Mouse (Mus musculus) layer of hippocampus, postnatal 25 days (tissue): ENCODE measurements around the gene Myo1d. TPM values are rescaled to one million over a fixed set of nuclear protein-coding genes. Genes with fewer than 3 reads are reported as not detected.
A peak's percentile ranks its signal among the peaks of the same experiment; 100 is the strongest.

Experiments used
- DNase-seq, 2 experiments: peaks; one replicate each; pipeline ENCODE4 v3.0.0; 2022; ENCODE audit warnings: mixed read lengths in 2 of 2, low spot score in 1 of 2; ENCODE audit errors: extremely low spot score in 1 of 2
- total RNA-seq, 2 experiments: library from RNA; stranded (reverse); gene quantifications; 2 replicates each; pipeline ENCODE4 v1.2.3; 2021

Gene Myo1d
- total RNA-seq, 2 experiments from 2014 or later: 6.6 to 6.8 TPM

DNA sequence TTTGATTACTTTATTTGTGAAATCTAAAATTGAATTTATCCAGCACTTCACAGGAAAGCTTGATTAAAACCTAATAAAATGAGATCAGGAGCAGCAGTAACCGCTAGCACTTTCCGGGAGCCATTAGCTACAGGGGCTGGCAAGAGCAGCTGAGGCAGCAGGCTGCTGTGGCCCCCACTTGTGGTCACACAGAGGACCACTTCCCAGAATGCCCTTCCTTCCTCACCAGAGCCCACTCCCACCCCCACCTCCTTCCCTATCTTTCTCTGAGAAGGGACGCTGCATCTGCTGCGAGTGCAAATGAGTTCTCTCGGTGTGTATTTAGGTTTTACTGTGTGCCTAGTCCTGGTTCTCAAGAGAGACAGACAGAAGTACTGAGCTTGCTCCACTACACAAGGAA is 219.1 kb downstream of the Myo1d start:
- no peak for DNase-seq

DNA sequence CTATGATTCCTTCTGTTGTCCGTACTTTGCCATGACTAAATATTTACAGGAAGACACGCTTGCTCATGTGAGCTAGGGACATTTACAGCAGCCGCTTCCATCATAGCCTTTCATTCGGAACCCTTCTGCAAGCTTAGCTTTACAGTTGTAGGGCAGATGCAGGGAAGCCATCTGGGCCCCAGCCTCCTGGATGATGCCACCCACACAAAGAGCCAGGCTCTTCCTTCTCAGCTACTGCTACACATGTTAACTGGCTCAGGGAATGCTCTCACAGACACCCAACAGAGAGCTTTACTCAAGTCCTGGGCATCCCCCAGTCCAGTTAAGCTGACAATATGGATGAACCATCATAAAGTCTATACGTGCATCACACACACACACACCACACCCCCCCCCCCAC is 224.4 kb downstream of the Myo1d start:
- DNase-seq: no peak

DNA sequence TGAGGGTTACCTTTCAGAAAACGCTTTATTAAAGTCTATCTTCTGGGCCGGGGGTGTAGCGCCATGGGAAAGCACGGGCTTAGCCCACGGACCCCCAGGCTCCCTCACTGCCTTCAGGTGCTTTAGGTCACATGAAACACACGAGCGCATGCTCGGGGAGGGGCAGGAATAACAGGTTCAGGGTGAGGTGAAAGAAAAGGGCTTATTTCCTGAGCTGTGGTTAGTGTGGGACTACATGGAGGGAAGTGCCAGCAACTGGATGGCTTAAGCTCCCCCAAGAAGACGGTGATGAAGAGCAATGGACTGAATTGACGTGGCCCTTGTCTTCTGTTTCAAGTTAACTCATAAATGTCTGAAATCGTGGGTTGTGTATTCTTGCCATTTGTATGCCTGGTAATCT is 226.8 kb downstream of the Myo1d start:
- no peak for DNase-seq

- DNase-seq: peak in 1 of 2 experiments; percentile 29
These were observed 228.2 kb downstream of the Myo1d start for GRCm38 (mm10) chr11:80551634-80552033.

- no peak for DNase-seq
These were observed 229.6 kb downstream of the Myo1d start for GRCm38 (mm10) chr11:80550264-80550663.

GRCm38 (mm10) chr11:80549854-80550253 is 230.0 kb downstream of the Myo1d start:
- no peak for DNase-seq

DNA sequence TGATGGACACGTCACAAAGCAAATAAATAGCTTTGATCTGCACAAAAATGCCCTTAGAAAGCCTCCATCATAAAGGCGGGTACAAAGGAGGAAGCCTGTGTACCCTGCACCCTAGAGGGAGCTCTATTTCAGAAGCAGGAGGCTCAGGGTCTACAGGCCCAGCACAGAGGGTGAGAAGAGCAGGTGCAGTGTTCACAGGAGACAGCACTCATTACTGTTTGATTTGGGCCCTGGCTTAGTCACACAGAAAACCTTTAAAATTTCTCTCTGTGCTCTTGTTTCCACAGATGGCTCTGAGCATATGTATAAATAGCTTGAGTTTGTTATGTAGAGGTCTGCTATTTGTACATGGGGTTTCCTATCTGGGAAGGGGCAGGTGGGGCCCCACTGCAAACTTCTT is 233.6 kb downstream of the Myo1d start:
- DNase-seq: no peak

- DNase-seq: no peak
These were observed 240.8 kb downstream of the Myo1d start for GRCm38 (mm10) chr11:80539056-80539455.

DNA sequence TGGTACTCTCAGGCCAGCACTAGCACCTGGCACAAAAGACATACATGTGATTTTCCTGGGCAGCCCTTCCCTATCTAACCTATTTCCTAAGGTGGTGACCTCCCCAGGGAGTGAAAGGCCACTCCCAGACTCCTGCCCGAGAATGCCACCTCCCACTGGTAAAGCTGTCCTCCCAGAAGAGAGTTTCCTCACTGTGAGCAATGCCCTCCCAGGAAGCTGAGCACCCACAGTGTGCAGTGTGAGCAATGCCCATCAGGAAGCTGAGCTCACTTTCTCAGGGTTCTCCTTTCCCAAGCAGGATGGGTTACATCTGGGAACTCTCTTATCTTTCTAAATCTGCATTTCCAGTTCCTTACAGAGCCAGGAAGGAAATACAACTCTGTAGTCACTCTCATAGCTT is 246.9 kb downstream of the Myo1d start:
- DNase-seq: no peak

DNA sequence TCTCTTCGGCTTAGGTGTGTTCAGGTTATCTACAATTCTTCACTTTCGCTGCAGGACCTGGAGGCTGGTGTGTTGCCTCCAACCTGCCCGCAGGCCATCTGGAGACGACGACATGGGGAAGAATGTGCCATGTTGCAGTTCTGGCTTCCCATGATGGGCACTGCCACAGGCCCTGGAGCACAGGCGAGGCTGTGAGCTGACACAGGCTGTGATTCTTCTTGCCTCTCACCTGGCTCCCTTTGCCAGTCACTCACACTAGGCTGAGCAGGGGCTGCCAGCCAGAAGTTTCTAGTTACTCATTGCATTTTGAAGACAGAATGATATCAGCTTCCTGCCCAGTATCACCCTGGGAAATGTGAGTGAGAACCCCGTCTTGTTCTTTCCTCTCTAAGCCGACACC is 250.7 kb downstream of the Myo1d start:
- DNase-seq: no peak

DNA sequence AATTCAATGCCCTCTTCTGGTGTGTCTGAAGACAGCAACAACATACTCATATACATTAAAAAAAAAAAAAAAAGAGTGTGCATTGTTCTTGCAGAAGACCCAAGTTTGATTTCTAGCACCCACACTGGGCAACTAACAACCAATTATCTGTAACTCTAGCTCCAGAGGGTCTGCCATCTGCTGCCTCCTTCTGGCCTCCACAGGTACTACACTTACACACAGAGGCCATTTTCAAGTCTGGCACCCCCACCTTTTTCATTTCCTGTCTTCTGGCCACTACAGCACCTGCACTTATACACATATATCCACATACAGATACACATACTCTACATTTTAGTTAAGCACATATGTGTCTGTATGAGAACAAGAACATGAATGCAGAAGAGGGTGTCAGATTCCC is 252.1 kb downstream of the Myo1d start:
- DNase-seq: no peak

- no peak for DNase-seq
These were observed 255.6 kb downstream of the Myo1d start for GRCm38 (mm10) chr11:80524213-80524612.

- no peak for DNase-seq
These were observed 256.4 kb downstream of the Myo1d start for GRCm38 (mm10) chr11:80523410-80523809.

DNA sequence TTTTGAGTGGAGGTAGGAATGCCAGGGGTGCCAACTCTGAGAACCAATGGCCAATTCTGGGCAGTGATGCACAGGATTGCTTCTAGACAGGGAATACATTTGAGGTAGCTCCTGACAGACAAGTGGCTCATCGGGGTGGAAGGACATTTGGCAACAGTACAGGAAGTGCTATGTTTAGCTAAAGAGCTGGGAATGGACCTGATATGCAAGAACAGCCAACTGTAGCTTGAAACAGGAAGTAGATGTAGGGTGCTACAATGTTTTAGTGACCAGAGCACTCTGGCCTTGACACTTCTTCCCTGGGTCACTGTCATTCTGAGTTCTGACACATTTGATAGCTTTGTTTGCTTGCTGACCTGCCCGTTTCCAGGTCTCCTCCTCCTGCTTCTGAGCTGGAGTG is 257.0 kb downstream of the Myo1d start:
- DNase-seq: no peak

DNA sequence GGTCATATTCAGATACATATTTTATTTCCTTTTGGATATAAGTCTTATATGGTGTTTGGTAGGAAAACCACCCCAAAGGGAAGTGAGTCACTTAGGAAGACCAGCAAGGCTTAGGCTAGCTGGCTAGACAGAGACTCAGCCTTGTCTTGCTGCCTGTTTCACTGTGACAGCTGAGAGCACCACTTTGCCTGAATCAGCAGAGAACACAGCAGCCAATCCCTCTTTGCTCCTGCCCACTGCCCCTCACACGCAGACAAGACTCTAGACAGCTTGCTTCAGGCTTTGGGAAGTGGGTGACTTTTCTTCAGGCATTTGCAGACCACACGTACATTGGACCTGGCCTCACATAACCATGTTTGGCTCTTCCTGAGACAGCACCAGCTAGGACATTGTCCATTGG is 258.7 kb downstream of the Myo1d start:
- DNase-seq: no peak

DNA sequence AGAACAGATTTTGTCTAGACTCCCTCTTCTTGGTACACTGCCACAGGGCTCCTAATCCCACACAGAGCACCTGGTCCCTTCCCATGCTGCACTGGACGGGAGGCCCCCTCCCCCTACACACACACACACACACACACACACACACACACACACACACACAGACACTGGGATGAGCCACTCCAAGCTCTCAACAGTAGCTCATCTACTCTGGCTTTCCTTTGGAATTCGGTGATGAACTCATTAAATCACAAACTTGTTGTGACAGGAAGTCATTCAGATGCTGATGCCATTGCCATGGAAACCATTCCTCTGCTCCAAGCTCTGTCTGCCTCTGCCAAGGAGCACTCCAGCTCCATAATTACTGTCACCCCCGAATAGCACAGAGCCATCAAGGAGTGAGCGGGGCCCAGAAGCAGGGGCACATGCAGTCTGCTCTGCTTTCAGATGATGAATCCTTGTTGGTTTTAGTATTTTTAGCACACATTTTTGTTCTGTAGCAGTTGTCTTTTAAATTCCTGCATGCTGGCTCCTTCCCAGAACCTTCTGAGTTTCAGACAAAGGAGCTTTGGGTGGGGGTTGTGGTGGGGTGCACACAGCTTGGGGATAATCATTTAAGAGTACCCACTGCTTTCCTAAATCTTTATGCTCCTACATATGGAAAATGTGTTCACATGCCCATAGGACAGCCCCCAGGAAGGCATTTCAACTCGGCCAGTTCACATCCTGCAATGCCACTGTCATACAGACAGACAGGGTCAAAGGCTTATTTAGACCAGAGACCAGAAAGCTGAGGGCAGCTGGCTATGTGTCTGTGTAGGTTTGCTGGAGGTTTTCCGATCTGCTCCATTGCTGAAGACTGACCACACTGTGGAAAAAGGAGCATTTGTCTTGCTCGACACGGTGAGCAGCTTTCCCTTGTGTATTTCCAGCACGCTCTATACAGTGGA is 261.1 kb downstream of the Myo1d start:
- DNase-seq: peak in 1 of 2 experiments; percentile 50

- DNase-seq: no peak
These were observed 263.9 kb downstream of the Myo1d start for GRCm38 (mm10) chr11:80515895-80516294.

GRCm38 (mm10) chr11:80515346-80515745 is 264.5 kb downstream of the Myo1d start:
- DNase-seq: no peak

DNA sequence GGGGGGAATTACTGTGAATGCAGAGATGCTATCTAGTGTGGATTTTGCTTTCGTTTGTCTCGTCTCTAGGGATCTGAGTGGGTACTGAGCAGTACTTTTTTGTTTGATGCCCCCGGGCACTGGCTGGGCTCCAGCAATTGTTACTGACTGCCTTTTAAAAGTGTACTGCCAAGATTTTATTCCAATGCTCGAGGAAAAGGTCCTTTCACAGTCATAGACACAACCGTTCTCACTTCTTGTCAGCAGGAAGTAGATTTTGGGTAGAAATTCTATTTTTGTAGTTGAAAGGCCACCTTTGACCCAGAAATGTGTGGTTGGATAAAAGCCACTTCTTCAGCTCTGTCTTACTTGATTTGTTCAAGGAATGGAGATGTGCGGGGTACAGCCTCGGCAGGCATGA is 266.0 kb downstream of the Myo1d start:
- no peak for DNase-seq

DNA sequence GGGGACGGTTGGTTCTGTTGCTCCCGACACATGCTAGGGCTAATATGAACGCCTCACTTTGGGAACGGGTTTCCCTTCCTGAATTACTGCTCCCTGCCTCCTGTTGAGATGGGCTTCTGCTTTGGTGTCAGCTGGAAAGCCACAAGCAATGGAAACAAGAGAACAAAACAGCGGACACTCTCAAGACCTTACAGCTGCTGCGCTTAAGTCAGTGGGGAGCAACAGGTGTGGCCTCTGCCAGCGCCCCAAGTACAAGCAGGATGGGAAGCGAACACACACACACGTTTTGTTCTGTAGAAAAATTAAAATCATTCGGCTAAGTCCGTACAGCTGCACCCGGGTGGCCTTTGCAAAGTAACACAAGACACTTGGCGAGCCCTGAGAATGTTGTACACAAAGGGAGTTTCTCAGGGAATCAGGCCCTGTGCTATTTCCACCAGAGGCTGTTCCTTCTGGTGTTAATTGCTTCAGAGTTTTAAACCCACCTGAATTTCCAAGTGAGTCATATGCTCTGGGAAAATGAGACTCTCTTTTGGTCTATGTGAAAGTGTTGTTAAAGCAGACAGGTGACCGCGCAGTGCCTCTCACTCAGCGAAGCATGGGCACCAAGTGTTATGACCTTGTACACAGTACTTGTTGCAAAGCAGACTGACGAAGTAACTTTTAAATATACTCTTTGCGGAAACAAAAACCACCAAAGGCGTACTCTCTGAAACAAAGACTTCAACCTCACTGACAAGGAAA is 267.3 kb downstream of the Myo1d start:
- DNase-seq: no peak

- DNase-seq: no peak
These were observed 269.7 kb downstream of the Myo1d start for GRCm38 (mm10) chr11:80510124-80510523.

- no peak for DNase-seq
These were observed 270.7 kb downstream of the Myo1d start for GRCm38 (mm10) chr11:80509176-80509506.
